Mouse (Mus musculus) liver, embryonic 14.5 days (tissue): ENCODE data around the gene Rdh16f2.

Experiments used
- CTCF ChIP-seq: IDR thresholded peaks from 2 replicates; pipeline ENCODE4 v1.5.1; 2016; ENCODE audit warnings: antibody characterized with exemption, low read depth, control low read depth
- EP300 ChIP-seq: IDR thresholded peaks from 2 replicates; pipeline ENCODE4 v1.6.1; 2016; ENCODE audit warnings: antibody characterized with exemption, low read depth

GRCm38 (mm10) chr10:127923024-127923423 is 56.8 kb downstream of the Rdh16f2 start:
- TF ChIP-seq CTCF, result no peak
- no peak for TF ChIP-seq EP300
